Mouse (Mus musculus): ENCODE data around the gene Slc25a36.

- no peak for TF ChIP-seq CTCF (IDR thresholded peaks at IDR 0.05; ENCODE audit: low read depth, low read length)
- no peak for TF ChIP-seq POLR2A (IDR thresholded peaks at IDR 0.05; ENCODE audit: extremely low read depth, insufficient read depth, low read length)
These were observed 12.0 kb downstream of the Slc25a36 start for GRCm38 (mm10) chr9:97098985-97099384.

All from liver, adult 2 months (tissue).